Mouse (Mus musculus) right cerebral cortex, postnatal 14 days (tissue): ENCODE results near the gene Alkbh2.

ENCODE experiments used
- DNase-seq: peaks from one replicate; pipeline ENCODE4 v3.0.0; 2022

Alkbh2 gene

DNA sequence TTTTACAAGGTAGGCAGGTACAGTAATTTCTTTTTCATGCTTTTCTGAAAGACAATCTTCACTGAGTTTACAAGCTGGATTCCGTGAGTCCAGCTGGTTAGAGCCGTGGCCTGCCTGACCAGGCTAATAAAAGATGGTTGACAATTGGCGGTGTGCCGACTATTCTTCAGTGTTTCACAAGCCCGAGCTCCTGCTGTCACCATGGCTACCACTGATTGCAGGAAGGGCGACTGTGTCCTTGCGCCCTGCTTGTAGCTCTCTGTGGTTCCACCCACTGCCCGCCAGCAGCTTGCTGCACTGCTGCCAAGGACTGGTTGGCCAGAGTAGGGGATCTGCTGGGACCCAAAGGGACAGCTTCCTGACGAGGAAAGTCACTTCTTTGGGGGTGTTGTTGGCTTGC lies 11.2 kb upstream of the Alkbh2 start:
- DNase-seq, result peak; percentile 78

DNA sequence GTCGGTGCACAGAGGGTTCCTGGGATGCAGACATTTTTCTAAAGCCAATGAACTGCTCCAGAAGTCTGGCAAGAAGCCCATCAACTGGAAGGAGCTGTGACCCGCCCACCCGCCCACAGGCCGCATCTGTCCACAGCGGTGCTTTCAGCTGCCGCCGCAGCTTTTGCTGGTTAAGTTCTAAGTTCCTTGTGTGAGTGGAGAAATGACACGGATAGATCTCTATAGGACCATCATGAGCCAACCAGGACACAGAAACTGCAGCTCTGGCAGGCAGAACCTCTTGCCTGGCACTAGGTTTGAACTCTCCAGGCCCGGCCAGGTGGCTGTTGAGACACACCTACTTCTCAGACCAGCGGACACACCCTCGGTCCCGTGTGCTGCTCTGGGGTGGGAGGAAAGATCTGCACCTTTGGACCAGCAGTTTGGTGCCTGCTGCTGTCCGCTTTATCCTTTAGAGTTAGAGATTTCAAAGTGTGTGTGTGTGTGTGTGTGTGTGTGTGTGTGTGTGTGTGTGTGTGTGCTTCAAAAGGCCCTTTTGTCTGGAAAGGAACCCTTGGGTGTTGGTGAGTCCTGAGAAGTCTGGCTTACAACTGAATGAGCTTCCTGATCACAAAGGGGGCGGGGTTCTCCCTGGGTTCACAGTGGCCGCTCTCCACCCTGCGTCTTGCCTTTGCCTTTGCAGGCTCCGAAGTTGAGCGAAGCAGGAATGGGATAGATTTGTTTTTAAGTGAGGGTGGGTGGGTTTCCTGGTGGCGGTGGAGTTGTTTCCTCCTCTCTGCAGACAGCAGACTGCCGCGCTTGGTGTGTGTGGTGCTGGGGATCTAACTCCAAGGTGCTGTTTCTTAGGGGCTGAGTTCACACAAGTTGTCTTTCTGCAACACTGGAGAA lies 10.5 kb upstream of the Alkbh2 start:
- no peak for DNase-seq

- DNase-seq, result no peak
These were observed 9.7 kb upstream of the Alkbh2 start for GRCm38 (mm10) chr5:114137481-114138276.

- no peak for DNase-seq
These were observed 7.5 kb upstream of the Alkbh2 start for GRCm38 (mm10) chr5:114135516-114135915.

GRCm38 (mm10) chr5:114134091-114134534 lies 6.1 kb upstream of the Alkbh2 start:
- peak; percentile 56 for DNase-seq

DNA sequence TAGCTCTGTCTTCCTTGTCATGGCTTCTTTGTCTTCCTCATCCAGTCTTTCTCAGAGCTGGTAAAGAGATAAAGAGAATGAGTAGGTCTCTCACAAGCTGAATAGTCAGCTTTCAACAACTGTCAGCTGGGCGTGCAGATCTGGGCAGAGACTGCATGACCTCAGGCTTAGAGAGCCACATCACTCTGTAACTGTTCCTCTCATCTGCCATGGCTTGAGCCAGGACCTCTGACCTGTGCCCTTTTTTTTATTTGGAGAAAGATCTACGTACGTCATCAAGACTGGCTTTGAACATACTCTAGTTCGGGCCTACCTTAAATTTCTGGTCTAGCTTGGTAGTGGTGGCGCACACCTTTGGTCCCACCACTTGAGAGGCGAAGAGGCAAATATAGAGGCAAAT lies 4.8 kb upstream of the Alkbh2 start:
- no peak for DNase-seq

DNA sequence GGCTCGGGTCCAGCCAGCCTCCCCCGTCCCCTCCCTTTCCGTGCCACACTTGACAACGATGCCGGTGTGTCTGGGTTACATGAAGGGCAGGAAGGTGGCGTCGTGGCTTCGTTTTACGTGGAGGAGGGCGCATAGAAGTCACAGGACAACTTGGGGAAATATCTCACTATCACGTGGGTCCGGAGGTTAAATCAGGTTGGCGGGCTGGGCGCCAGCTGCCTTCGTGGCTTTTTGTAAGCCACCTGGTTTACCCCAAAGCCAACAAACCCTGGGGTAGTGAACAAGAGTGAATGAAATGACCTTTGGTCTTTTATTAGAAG lies 3.5 kb upstream of the Alkbh2 start:
- DNase-seq, result peak; percentile 39

DNA sequence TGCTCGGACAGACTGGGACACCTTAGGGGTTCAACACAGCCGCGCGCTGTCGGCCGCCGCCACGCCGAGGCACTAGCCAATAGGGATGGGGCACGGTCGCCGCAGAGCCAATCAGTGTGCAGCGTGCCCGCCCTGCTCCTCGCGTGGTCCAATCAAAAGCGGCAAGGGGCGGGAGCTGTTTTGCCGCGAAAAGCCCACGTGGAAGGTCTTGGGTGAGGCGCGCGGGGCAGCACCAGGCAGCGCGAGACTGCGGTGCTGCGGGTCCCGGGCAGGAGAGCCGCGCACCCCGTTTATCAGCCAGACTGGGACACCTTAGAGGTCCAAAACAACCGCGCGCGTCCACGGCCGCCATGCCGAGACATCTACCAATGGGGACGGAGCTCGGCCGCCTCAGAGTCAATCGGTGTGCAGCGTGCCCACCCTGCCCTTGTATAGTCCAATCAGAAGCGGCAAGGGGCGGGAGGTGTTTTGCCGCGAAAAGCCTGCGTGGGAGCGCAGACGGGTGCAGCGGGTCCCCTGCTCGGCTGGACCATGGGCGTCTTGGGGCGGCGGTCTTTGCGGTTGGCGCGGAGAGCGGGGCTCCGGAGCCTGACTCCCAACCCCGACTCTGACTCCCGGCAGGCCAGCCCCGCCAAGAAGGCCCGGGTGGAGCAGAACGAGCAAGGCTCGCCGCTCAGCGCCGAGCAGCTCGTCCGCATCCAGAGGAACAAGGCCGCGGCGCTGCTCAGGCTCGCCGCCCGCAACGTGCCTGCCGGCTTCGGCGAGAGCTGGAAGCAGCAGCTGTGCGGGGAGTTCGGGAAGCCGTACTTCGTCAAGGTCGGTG lies 2.9 kb upstream of the Alkbh2 start:
- peak; percentile 94 for DNase-seq

- peak; percentile 37 for DNase-seq
These were observed 2.2 kb upstream of the Alkbh2 start, which contains the start of gene Ung for GRCm38 (mm10) chr5:114130211-114130605. Gene Ung (plus strand): TSS chr5:114130386.

DNA sequence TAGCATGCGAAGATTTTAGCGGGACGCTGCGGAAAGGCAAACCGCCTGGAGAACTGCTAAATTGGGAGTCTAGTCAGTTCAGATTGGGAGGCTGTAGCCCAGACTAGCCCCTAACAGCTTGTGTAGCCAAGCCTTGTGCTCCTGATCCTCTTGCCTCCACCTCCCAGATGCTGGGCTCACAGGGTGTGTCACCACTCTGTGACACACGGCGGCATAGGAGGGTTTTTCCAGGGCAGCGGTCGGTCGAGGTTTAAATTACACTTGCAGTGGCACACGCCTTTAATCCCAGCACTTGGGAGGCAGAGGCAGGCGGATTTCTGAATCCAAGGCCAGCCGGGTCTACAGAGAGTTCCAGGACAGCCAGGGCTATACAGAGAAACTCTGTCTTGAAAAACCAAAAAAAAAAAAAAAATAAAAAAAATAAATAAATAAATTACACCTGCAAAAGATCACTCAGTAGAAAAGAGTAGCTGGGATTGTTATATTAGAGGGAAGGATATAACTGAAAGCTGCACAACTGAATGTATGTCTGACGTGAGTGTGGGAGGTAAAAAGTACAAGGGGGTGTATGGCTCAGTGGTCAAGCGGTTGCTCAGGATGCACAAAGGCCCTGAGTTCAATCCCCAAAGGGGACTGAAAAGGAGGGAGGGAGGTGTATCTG lies 1.7 kb upstream of the Alkbh2 start:
- no peak for DNase-seq

DNA sequence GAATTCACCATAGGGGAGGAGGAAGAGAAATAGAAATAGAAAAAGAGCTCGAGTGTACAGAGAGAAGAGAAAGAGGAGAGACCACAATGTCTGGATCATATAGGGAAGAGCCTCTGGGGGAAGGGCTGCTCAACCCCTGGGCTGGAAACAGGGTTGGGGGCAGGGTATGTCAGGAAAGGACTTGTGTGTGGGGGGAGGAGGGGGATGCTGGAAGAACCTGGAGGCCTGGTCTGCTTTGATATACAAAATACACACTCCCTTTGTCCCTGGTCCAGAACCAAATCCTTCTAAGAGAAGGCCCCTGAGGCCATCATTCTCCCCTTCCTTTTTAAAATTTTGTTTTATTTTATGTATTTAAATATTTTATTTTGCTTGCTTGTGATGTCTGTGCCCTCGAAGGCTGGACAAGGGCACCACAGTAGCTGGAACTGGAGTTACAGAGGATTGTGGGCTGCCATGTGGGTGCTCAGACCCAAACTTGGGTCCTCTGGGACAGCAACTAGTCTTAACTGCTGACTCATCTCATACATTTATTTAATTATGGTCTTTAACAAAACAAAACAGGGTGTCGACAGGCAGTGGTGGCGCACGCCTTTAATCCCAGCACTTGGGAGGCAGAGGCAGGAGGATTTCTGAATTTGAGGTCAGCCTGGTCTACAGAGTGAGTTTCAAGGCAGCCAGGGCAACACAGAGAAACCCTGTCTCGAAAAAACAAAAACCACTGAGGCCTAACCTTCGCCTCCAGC lies 1.3 kb downstream of the Alkbh2 start:
- DNase-seq, result no peak

GRCm38 (mm10) chr5:114126008-114126407 lies 2.0 kb downstream of the Alkbh2 start:
- no peak for DNase-seq

GRCm38 (mm10) chr5:114119806-114120205 lies 8.2 kb downstream of the Alkbh2 start:
- no peak for DNase-seq

DNA sequence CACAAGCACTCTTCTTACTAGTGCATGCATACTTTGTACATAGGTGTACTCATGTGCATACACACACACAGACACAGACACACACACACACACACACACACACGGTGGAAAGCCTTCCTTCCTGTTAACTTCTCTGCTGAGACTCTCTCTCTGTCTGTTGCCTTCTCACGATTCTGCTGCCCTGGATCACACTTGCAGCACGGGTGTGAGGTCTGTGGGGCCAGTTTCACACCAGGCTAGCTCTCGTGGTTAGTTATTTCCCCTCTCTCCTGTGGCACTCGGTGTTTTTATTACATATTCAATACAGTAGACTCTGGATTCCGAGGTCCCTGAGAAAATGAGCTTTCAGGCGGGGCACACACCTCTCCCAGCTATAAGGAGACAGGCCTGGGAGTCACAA lies 11.4 kb downstream of the Alkbh2 start:
- no peak for DNase-seq

- DNase-seq, result no peak
These were observed 13.0 kb downstream of the Alkbh2 start for GRCm38 (mm10) chr5:114115030-114115429.

DNA sequence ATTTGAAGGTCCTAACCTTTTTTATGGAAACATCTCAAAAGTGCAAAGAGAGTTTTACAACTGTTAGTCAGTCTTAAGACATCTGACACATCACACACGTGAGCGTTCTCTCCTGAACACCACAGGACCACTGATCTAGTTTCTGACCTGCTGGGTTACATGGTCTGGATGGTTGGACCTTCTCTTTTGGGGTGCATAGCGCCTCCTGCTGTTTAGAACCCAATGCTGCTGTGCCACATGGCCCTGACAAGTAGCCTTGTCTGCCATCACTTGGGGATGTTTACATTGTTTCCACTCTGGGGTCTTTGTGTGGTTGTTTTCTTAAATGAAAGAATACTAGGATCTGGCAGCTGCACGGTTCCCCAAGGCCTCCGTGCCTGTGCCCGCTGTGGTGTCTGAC lies 14.7 kb downstream of the Alkbh2 start:
- no peak for DNase-seq

GRCm38 (mm10) chr5:114106391-114106935 lies 21.6 kb downstream of the Alkbh2 start:
- no peak for DNase-seq

DNA sequence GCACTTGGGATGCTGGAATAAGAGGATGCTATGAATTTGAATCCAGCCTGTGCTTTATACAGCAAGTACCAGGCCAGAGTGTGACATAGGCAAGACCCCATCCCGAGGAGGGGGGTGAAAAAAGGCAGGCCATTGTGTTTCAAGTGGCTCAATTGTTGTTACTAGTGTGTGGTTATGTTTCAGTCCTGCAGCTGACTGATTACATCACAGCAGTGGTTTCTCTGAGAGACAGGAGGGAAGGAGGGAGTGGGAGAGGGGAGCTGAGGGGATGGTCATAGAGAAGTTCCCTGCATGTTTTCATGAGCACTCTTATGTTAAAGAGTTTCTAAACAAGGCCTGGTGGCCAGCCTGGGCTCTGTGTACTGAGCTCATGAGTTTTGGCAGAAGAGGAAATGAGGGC lies 25.2 kb downstream of the Alkbh2 start:
- no peak for DNase-seq

GRCm38 (mm10) chr5:114101873-114102272 lies 26.1 kb downstream of the Alkbh2 start:
- no peak for DNase-seq

GRCm38 (mm10) chr5:114100390-114101099 lies 27.5 kb downstream of the Alkbh2 start:
- no peak for DNase-seq
